Mouse (Mus musculus): ENCODE measurements at regions not wholly inside any gene's neighbourhood (a gene's known extent, or its start where the extent isn't known, plus 50 kb on each side); places are given as distances from the start of the nearest gene placed in this dataset.

- H3K9ac ChIP-seq: no peak overlapping the region
- 28% methylated on average over 6 of the region's 6 CpGs for WGBS
- no peak overlapping the region for H3K4me3 ChIP-seq
- H3K4me2 ChIP-seq: no peak overlapping the region
- ATAC-seq (replicated peaks): 0 out of 2 replicates have a peak, but pooled peaks have one; percentile 50
- H3K36me3 ChIP-seq (replicated peaks): no peaks in the 10 kb centered on the region
- H3K27me3 ChIP-seq (replicated peaks): no peaks in the 10 kb centered on the region
- no peak overlapping the region for H3K27ac ChIP-seq
- no peaks in the 10 kb centered on the region for H3K9me3 ChIP-seq
- no peaks in the 10 kb centered on the region for H3K4me1 ChIP-seq
These were observed 771.0 kb downstream of the Mat2b start for GRCm38 (mm10) chr11:39923977-39924527.

GRCm38 (mm10) chr11:39917716-39918347 lies 777.2 kb downstream of the Mat2b start:
- H3K27me3 ChIP-seq (replicated peaks): no peaks in the 10 kb centered on the region
- 33% methylated on average over 3 of the region's 3 CpGs for WGBS
- H3K9me3 ChIP-seq: no peaks in the 10 kb centered on the region
- no peak for ATAC-seq (replicated peaks)
- H3K9ac ChIP-seq: no peak overlapping the region
- H3K4me2 ChIP-seq: no peak overlapping the region
- no peaks in the 10 kb centered on the region for H3K4me1 ChIP-seq
- no peak overlapping the region for H3K4me3 ChIP-seq
- H3K36me3 ChIP-seq (replicated peaks): no peaks in the 10 kb centered on the region
- H3K27ac ChIP-seq: no peak overlapping the region

- Histone ChIP-seq H3K9ac (no peak overlapping the region), H3K4me3 (no peak overlapping the region), H3K4me2 (no peak overlapping the region), H3K36me3 (replicated peaks) (no peaks in the 10 kb centered on the region), H3K9me3 (no peaks in the 10 kb centered on the region), H3K27me3 (replicated peaks) (no peaks in the 10 kb centered on the region), H3K27ac (no peak overlapping the region), H3K4me1 (0 out of 2 replicates have a peak, but pooled peaks cover 2% of the 10 kb centered on the region)
- 35% methylated on average over 6 of the region's 6 CpGs for WGBS
- no peak for ATAC-seq (replicated peaks)
These were observed 795.3 kb downstream of the Mat2b start for GRCm38 (mm10) chr11:39899644-39900225.

- Histone ChIP-seq H3K4me1 (no peaks in the 10 kb centered on the region), H3K9ac (no peak overlapping the region), H3K4me3 (no peak overlapping the region), H3K27me3 (replicated peaks) (no peaks in the 10 kb centered on the region), H3K36me3 (replicated peaks) (no peaks in the 10 kb centered on the region), H3K4me2 (no peak overlapping the region), H3K27ac (no peak overlapping the region), H3K9me3 (no peaks in the 10 kb centered on the region)
- WGBS: 77% methylated on average over 1 of the region's 1 CpGs
- no peak for ATAC-seq (replicated peaks)
These were observed 811.7 kb downstream of the Mat2b start for GRCm38 (mm10) chr11:39883305-39883704.

- Histone ChIP-seq H3K9ac (no peak overlapping the region), H3K36me3 (replicated peaks) (no peaks in the 10 kb centered on the region), H3K4me3 (no peak overlapping the region), H3K4me2 (no peak overlapping the region), H3K9me3 (no peaks in the 10 kb centered on the region), H3K4me1 (no peaks in the 10 kb centered on the region), H3K27ac (no peak overlapping the region), H3K27me3 (replicated peaks) (no peaks in the 10 kb centered on the region)
- ATAC-seq (replicated peaks): no peak
- WGBS: 65% methylated on average over 6 of the region's 6 CpGs
These were observed 826.5 kb downstream of the Mat2b start for GRCm38 (mm10) chr11:39868451-39868979.

All from midbrain, embryonic 15.5 days (tissue).